ENCODE assay signal across 10 mouse cellular contexts in genomic region chr3:107516776-107517630, GRCm38 (mm10). TPM values are rescaled to one million over a fixed set of nuclear protein-coding genes. Genes with fewer than 3 reads are reported as not detected.
DNase-seq lines count a peak whose midpoint lies in the region; ATAC-seq and TF ChIP-seq lines count a peak whose summit lies in the region.
"Had no signal": no experiment of that assay in that cellular context is flagged by ENCODE, and none has a peak within 500 bp of the region (broad histone marks: within the 10 kb centered on the region; RNA-seq: fewer than 3 reads in every experiment).

No protein-coding gene starts in this region.

- H3K27ac ChIP-seq in heart, embryonic 11.5 days (ENCODE audit: low read depth, low read length) = no peak overlapping the region
- peak overlapping the region; percentile 87 for H3K27ac ChIP-seq in forebrain, embryonic 15.5 days (replicated peaks)
- H3K27ac ChIP-seq in midbrain, postnatal 0 days (ENCODE audit: low read depth, low read length) = peak overlapping the region; percentile 78

- no peaks in the 10 kb centered on the region for H3K36me3 ChIP-seq in heart, embryonic 11.5 days (ENCODE audit: control insufficient read depth, insufficient read depth, low read length)
- H3K36me3 ChIP-seq in forebrain, embryonic 15.5 days = no peaks in the 10 kb centered on the region
- H3K36me3 ChIP-seq in midbrain, postnatal 0 days (ENCODE audit: insufficient read depth, low read length) = 0 out of 2 replicates have a peak, but pooled peaks cover 3% of the 10 kb centered on the region

- peaks cover 3% of the 10 kb centered on the region; the same call in 1 of the 2 replicates for H3K4me1 ChIP-seq in heart, embryonic 11.5 days (ENCODE audit: control insufficient read depth, insufficient read depth, low read length)
- peaks cover 24% of the 10 kb centered on the region for H3K4me1 ChIP-seq in forebrain, embryonic 15.5 days
- peaks cover 12% of the 10 kb centered on the region; the same call in 1 of the 2 replicates for H3K4me1 ChIP-seq in midbrain, postnatal 0 days (ENCODE audit: insufficient read depth, low read length)

- peak overlapping the region; percentile 60 for H3K4me3 ChIP-seq in heart, embryonic 11.5 days (ENCODE audit: low read depth, low read length)
- peak overlapping the region; percentile 78 for H3K4me3 ChIP-seq in forebrain, embryonic 15.5 days
- peak overlapping the region; percentile 70 for H3K4me3 ChIP-seq in midbrain, postnatal 0 days (ENCODE audit: low read depth, low read length)

- peak overlapping the region; percentile 89 for H3K4me2 ChIP-seq in heart, embryonic 11.5 days
- peak overlapping the region; percentile 96 for H3K4me2 ChIP-seq in forebrain, embryonic 15.5 days (replicated peaks)
- peak overlapping the region; percentile 67 for H3K4me2 ChIP-seq in midbrain, postnatal 0 days (ENCODE audit: low read depth, low read length, poor library complexity, severe bottlenecking)

- WGBS in heart, embryonic 11.5 days (ENCODE audit: insufficient replicate concordance) = 4% methylated on average over 55 of the region's 55 CpGs
- WGBS in forebrain, embryonic 15.5 days = 5% methylated on average over 55 of the region's 55 CpGs
- WGBS in midbrain, postnatal 0 days = 4% methylated on average over 51 of the region's 55 CpGs

- H3K9me3 ChIP-seq in heart, embryonic 11.5 days (replicated peaks; ENCODE audit: control insufficient read depth, low read length) = no peaks in the 10 kb centered on the region
- H3K9me3 ChIP-seq in forebrain, embryonic 15.5 days = no peaks in the 10 kb centered on the region
- no peaks in the 10 kb centered on the region for H3K9me3 ChIP-seq in midbrain, postnatal 0 days (ENCODE audit: low read length)

- intact Hi-C loops in heart, postnatal 10 days (cut with DNase I) = no loop called here

- peaks cover 62% of the 10 kb centered on the region for H3K27me3 ChIP-seq in heart, embryonic 11.5 days (ENCODE audit: control insufficient read depth, insufficient read depth, low read length)
- peaks cover 3% of the 10 kb centered on the region for H3K27me3 ChIP-seq in forebrain, embryonic 15.5 days
- H3K27me3 ChIP-seq in midbrain, postnatal 0 days (ENCODE audit: insufficient read depth, low read length) = no peaks in the 10 kb centered on the region

- peak; percentile 58 for TF ChIP-seq CTCF in midbrain, postnatal 0 days (IDR thresholded peaks at IDR 0.05)

- ATAC-seq in heart, embryonic 11.5 days (replicated peaks; ENCODE audit: insufficient number of reproducible peaks, low FRiP score, low TSS enrichment) = peak; percentile 60
- peak; percentile 85 for ATAC-seq in forebrain, embryonic 15.5 days (replicated peaks)
- ATAC-seq in midbrain, postnatal 0 days (ENCODE audit: low FRiP score) = peak; percentile 73

- H3K9ac ChIP-seq in heart, embryonic 11.5 days (ENCODE audit: low read depth, low read length) = peak overlapping the region; percentile 67
- peak overlapping the region; percentile 73 for H3K9ac ChIP-seq in forebrain, embryonic 15.5 days (replicated peaks)
- peak overlapping the region; percentile 74 for H3K9ac ChIP-seq in midbrain, postnatal 0 days (replicated peaks; ENCODE audit: low read length, poor library complexity, severe bottlenecking)

- no peak for DNase-seq in heart, postnatal 10 days
- DNase-seq in cerebellum, adult 11 months = peak; percentile 62
- peak; percentile 48 for DNase-seq in kidney, postnatal 10 days
- DNase-seq in midbrain, postnatal 0 days (ENCODE audit: low spot score) = peak; percentile 67
- DNase-seq in gastrocnemius, postnatal 10 days = no peak
- no peak for DNase-seq in urinary bladder, postnatal 14 days (ENCODE audit: low spot score)

RNA-seq across cellular contexts. Expression of gene Slc6a17, which starts 0.8 kb away (rescaled TPM):
- polyA plus RNA-seq in heart, embryonic 11.5 days (2014; fragmentation: Nextera tagmentation; extraction: Ambion mirVana) = 3.3 and 4.0 TPM in 2 replicates
- 1 to 10 TPM; 1.3 to 1.4 TPM for total RNA-seq in heart, postnatal 10 days (2021)
- 17.2 and 19.6 TPM in 2 replicates for polyA plus RNA-seq in forebrain, embryonic 15.5 days (2015; fragmentation: Nextera tagmentation; extraction: Ambion mirVana)
- 52.0 and 60.0 TPM in 2 replicates for total RNA-seq in midbrain, postnatal 0 days (2014; rRNA removed)
- 17.5 and 22.2 TPM in 2 replicates for polyA plus RNA-seq in midbrain, postnatal 0 days (2015; fragmentation: Nextera tagmentation; extraction: Ambion mirVana)
- under 1 TPM; 0.94 to 0.95 TPM for total RNA-seq in gastrocnemius, postnatal 10 days (2021)
- total RNA-seq: liver, adult 2 months had no signal

RNA-seq across cellular contexts. Expression of gene Ubl4b, which starts 37.9 kb away (rescaled TPM):
- polyA plus RNA-seq in heart, embryonic 11.5 days (2014; fragmentation: Nextera tagmentation; extraction: Ambion mirVana) = not detected in 2 replicates
- total RNA-seq in heart, postnatal 10 days (2021) = not detected
- polyA plus RNA-seq in forebrain, embryonic 15.5 days (2015; fragmentation: Nextera tagmentation; extraction: Ambion mirVana) = 0.13 TPM in 1 of 2 replicates, not detected in the other
- total RNA-seq in midbrain, postnatal 0 days (2014; rRNA removed) = not detected in 2 replicates
- polyA plus RNA-seq in midbrain, postnatal 0 days (2015; fragmentation: Nextera tagmentation; extraction: Ambion mirVana) = not detected in 2 replicates
- not detected for total RNA-seq in gastrocnemius, postnatal 10 days (2021)
- total RNA-seq: liver, adult 2 months; MEL had no signal
- polyA plus RNA-seq: liver, adult 2 months had no signal

RNA-seq across cellular contexts. Expression of gene Kcnc4, which starts 57.7 kb away (rescaled TPM):
- polyA plus RNA-seq in heart, embryonic 11.5 days (2014; fragmentation: Nextera tagmentation; extraction: Ambion mirVana) = 0.17 and 0.18 TPM in 2 replicates
- total RNA-seq in heart, postnatal 10 days (2021) = under 1 TPM; 0.36 to 0.50 TPM
- 1.6 and 1.8 TPM in 2 replicates for polyA plus RNA-seq in forebrain, embryonic 15.5 days (2015; fragmentation: Nextera tagmentation; extraction: Ambion mirVana)
- 41.3 and 46.8 TPM in 2 replicates for total RNA-seq in midbrain, postnatal 0 days (2014; rRNA removed)
- polyA plus RNA-seq in midbrain, postnatal 0 days (2015; fragmentation: Nextera tagmentation; extraction: Ambion mirVana) = 16.0 and 17.2 TPM in 2 replicates
- total RNA-seq in gastrocnemius, postnatal 10 days (2021) = 10 to 100 TPM; 53.2 to 59.6 TPM
- total RNA-seq: liver, adult 2 months; MEL had no signal

Comparison
In these comparisons a context has a peak if more than half of its experiments do, and no peak if none do; other contexts are left out.
1. DNase-seq: peak in cerebellum, adult 11 months (single experiment), kidney, postnatal 10 days (single experiment) and midbrain, postnatal 0 days (single experiment); none in heart, postnatal 10 days (0 of 2), gastrocnemius, postnatal 10 days (single experiment) and urinary bladder, postnatal 14 days (single experiment).
2. RNA of gene Slc6a17, which starts 0.8 kb away (total RNA-seq): 52.0 to 60.0 TPM in midbrain, postnatal 0 days; 1.3 to 1.4 TPM in heart, postnatal 10 days and 0.94 to 0.95 TPM in gastrocnemius, postnatal 10 days; every median in the first group is over 10 times any median in the second.
3. RNA of gene Kcnc4, which starts 57.7 kb away (total RNA-seq): 53.2 to 59.6 TPM in gastrocnemius, postnatal 10 days and 41.3 to 46.8 TPM in midbrain, postnatal 0 days; 0.36 to 0.50 TPM in heart, postnatal 10 days; every median in the first group is over 10 times any median in the second.
4. Peak in every context shown above with its lines, with median percentiles within 50 percentile points of each other: ATAC-seq, H3K4me2 ChIP-seq, H3K4me3 ChIP-seq and H3K9ac ChIP-seq.